Mouse (Mus musculus) embryonic fibroblast, embryonic 13.5 days (primary cell): ENCODE results near the gene Map1lc3b.

Experiments used
- CTCF ChIP-seq: IDR thresholded peaks from 2 replicates; pipeline ENCODE4 v1.5.1; 2011; ENCODE audit warnings: mild to moderate bottlenecking, control low read depth, low read length, moderate library complexity, borderline replicate concordance; ENCODE audit not compliant: insufficient read depth
- POLR2A ChIP-seq: IDR thresholded peaks from 2 replicates; pipeline ENCODE4 v1.6.1; 2011; ENCODE audit warnings: low read depth, mild to moderate bottlenecking, control low read depth, low read length, moderate library complexity

- no peak for TF ChIP-seq CTCF
- TF ChIP-seq POLR2A: no peak
These were observed 9.7 kb downstream of the Map1lc3b start for GRCm38 (mm10) chr8:121599842-121600241.
